Mouse (Mus musculus) small intestine, adult 2 months (tissue): ENCODE measurements at regions not wholly inside any gene's neighbourhood (a gene's known extent, or its start where the extent isn't known, plus 50 kb on each side); places are given as distances from the start of the nearest gene placed in this dataset.

Experiments used
- H3K27ac ChIP-seq: fragments of 200-500 bp; 2 replicates; pipeline ENCODE4 v1.5.1; 2012; ENCODE audit warnings: low read depth, low read length, control low read depth, inconsistent platforms; ENCODE audit not compliant: insufficient read depth
- H3K27me3 ChIP-seq: fragments of 200-500 bp; 2 replicates; pipeline ENCODE4 v1.6.1; 2012; ENCODE audit warnings: mild to moderate bottlenecking, moderate library complexity, low read length, inconsistent platforms; ENCODE audit not compliant: control insufficient read depth, insufficient read depth
- H3K36me3 ChIP-seq: fragments of 200-500 bp; 2 replicates; pipeline ENCODE4 v1.6.1; 2012; ENCODE audit warnings: mild to moderate bottlenecking, low read length, control low read depth, inconsistent platforms; ENCODE audit not compliant: control insufficient read depth, insufficient read depth
- H3K4me1 ChIP-seq: fragments of 200-500 bp; 2 replicates; pipeline ENCODE4 v1.6.1; 2012; ENCODE audit warnings: low read length, inconsistent platforms, mixed read lengths; ENCODE audit not compliant: control insufficient read depth, insufficient read depth, insufficient read length
- H3K4me3 ChIP-seq: fragments of 200-500 bp; 2 replicates; pipeline ENCODE4 v1.5.1; 2012; ENCODE audit warnings: low read depth, mild to moderate bottlenecking, control low read depth, inconsistent platforms, low read length, moderate library complexity
- CTCF ChIP-seq: fragments of 200-500 bp; IDR thresholded peaks from 2 replicates; pipeline ENCODE4 v1.5.1; 2012; ENCODE audit warnings: low read depth, mild to moderate bottlenecking, control low read depth, inconsistent platforms, low read length, moderate library complexity, mixed read lengths; ENCODE audit not compliant: insufficient replicate concordance, insufficient read length; ENCODE audit errors: extremely low read depth
- POLR2A ChIP-seq: fragments of 200-500 bp; IDR thresholded peaks from 2 replicates; pipeline ENCODE4 v1.6.1; 2012; ENCODE audit warnings: low read depth, mild to moderate bottlenecking, control low read depth, inconsistent platforms, low read length, moderate library complexity
- WGBS: fragments of 180-500 bp; shearing (Covaris S2); methylation state at CpG from one replicate; pipeline ENCODE4 v1.1.7; 2018; 5-methylcytosine and 5-hydroxymethylcytosine counted together

GRCm38 (mm10) chr7:113147391-113148332 lies 59.6 kb upstream of the Arntl start:
- no peaks in the 10 kb centered on the region for H3K27me3 ChIP-seq
- H3K4me3 ChIP-seq, result no peak overlapping the region
- no peak overlapping the region for H3K27ac ChIP-seq
- no peaks in the 10 kb centered on the region for H3K36me3 ChIP-seq
- H3K4me1 ChIP-seq, result peaks cover 11% of the 10 kb centered on the region
- 66% methylated on average over 16 of the region's 16 CpGs for WGBS
- TF ChIP-seq CTCF (no peak), POLR2A (no peak)

GRCm38 (mm10) chr7:113148700-113149099 lies 58.6 kb upstream of the Arntl start:
- Histone ChIP-seq H3K27ac (no peak overlapping the region), H3K27me3 (no peaks in the 10 kb centered on the region), H3K4me1 (peaks cover 11% of the 10 kb centered on the region), H3K36me3 (no peaks in the 10 kb centered on the region), H3K4me3 (no peak overlapping the region)
- WGBS, result 88% methylated on average over 6 of the region's 6 CpGs
- TF ChIP-seq POLR2A (no peak), CTCF (no peak)

- Histone ChIP-seq H3K36me3 (no peaks in the 10 kb centered on the region), H3K4me3 (no peak overlapping the region), H3K27ac (0 out of 2 replicates have a peak overlapping the region, but pooled peaks have one; percentile 8), H3K4me1 (peaks cover 3% of the 10 kb centered on the region), H3K27me3 (no peaks in the 10 kb centered on the region)
- TF ChIP-seq POLR2A (no peak), CTCF (no peak)
- WGBS, result 64% methylated on average over 4 of the region's 4 CpGs
Measured at GRCm38 (mm10) chr7:113149966-113150470, 57.2 kb upstream of the Arntl start.

- Histone ChIP-seq H3K4me1 (peaks cover 3% of the 10 kb centered on the region), H3K4me3 (no peak overlapping the region), H3K27ac (no peak overlapping the region), H3K36me3 (no peaks in the 10 kb centered on the region), H3K27me3 (no peaks in the 10 kb centered on the region)
- WGBS, result 54% methylated on average over 6 of the region's 6 CpGs
- TF ChIP-seq CTCF (no peak), POLR2A (no peak)
Measured at GRCm38 (mm10) chr7:113150789-113151188, 56.5 kb upstream of the Arntl start.

DNA sequence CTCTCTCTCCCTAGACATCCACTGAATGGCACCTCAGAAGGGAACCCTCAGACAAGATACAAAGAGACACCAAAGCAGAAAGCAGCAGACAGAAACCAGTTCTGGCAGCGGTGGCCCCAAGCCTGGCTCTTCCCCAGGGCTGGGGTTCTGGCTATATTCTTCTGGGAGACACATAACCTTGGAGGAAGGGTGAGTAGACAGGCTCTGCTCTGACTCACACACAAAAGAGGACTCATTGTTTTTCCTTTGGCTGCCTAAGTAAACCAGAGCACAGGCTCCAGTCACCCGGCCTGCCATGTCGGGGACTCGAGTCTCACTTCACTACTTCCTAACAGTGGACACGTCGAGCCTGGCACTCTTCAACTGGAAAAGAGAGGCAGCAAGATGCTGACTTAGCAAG lies 55.8 kb upstream of the Arntl start:
- Histone ChIP-seq H3K4me1 (peaks cover 3% of the 10 kb centered on the region), H3K4me3 (no peak overlapping the region), H3K27me3 (no peaks in the 10 kb centered on the region), H3K27ac (peak overlapping the region; percentile 27; the same call in 1 of the 2 replicates), H3K36me3 (no peaks in the 10 kb centered on the region)
- WGBS, result 57% methylated on average over 6 of the region's 6 CpGs
- TF ChIP-seq CTCF (no peak), POLR2A (no peak)

DNA sequence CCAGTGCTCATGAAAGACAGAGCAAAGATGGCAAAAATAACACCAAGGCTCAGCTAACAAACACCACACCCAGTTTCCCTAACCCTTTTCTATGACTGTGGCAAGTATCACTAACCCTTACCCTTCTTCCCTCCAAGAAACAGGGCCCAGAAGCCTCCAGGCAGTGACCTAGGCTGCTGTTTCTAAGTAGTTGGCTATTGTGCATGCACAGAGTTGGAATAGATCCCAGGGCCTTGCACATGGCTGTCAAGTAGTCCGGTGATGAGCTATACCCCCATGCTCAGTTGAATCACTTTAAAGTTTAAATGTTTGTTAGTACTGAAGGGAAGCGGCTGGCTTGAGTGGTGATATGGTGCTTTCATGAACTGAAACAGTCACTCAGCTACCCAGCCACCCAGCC lies 53.9 kb upstream of the Arntl start:
- Histone ChIP-seq H3K27me3 (no peaks in the 10 kb centered on the region), H3K36me3 (no peaks in the 10 kb centered on the region), H3K4me3 (no peak overlapping the region), H3K27ac (no peak overlapping the region), H3K4me1 (no peaks in the 10 kb centered on the region)
- TF ChIP-seq CTCF, result no peak
- TF ChIP-seq POLR2A, result no peak
- WGBS, result 81% methylated on average over 2 of the region's 2 CpGs

- Histone ChIP-seq H3K27ac (no peak overlapping the region), H3K27me3 (no peaks in the 10 kb centered on the region), H3K4me3 (no peak overlapping the region), H3K4me1 (no peaks in the 10 kb centered on the region), H3K36me3 (no peaks in the 10 kb centered on the region)
- 89% methylated on average over 4 of the region's 4 CpGs for WGBS
- TF ChIP-seq CTCF, result no peak
- no peak for TF ChIP-seq POLR2A
Measured at GRCm38 (mm10) chr7:113154066-113154465, 53.2 kb upstream of the Arntl start.
